Mouse (Mus musculus) mouse trophoblast stem cell (cell line): ENCODE results near the gene Nxph4.

ENCODE experiments used
- in situ Hi-C, 2 experiments: fragments of 300-500 bp; cut with MseI, MboI; formaldehyde crosslinking; loops; 2 replicates in 1 of 2; 3 replicates in 1 of 2; pipeline ENCODE4 v1.15.1; 2025

The Nxph4 gene

GRCm38 (mm10) chr10:127534036-127534928, at the start of gene Nxph4:
Gene Nxph4 (minus strand): TSS chr10:127534559.
- in situ Hi-C loops = no loop called here

- in situ Hi-C loops = no loop called here
Measured at GRCm38 (mm10) chr10:127583649-127584048, 49.3 kb upstream of the Nxph4 start.

GRCm38 (mm10) chr10:127581291-127581690, 46.9 kb upstream of the Nxph4 start:
- in situ Hi-C loops = no loop called here

GRCm38 (mm10) chr10:127577982-127578381, 43.6 kb upstream of the Nxph4 start:
- in situ Hi-C loops = loop anchor here in 1 of 2 experiments (10.0 kb wide), 1 partner anchor 47 kb away; the partner anchor contains the start of gene Lrp1

GRCm38 (mm10) chr10:127577156-127577555, 42.8 kb upstream of the Nxph4 start:
- in situ Hi-C loops = loop anchor here in 1 of 2 experiments (10.0 kb wide), 1 partner anchor 48 kb away; the partner anchor contains the start of gene Lrp1

GRCm38 (mm10) chr10:127576381-127576961, 42.1 kb upstream of the Nxph4 start:
- in situ Hi-C loops = loop anchor here in 1 of 2 experiments (10.0 kb wide), 1 partner anchor 48 kb away; the partner anchor contains the start of gene Lrp1

GRCm38 (mm10) chr10:127575741-127576140, 41.4 kb upstream of the Nxph4 start:
- in situ Hi-C loops = loop anchor here in 1 of 2 experiments (10.0 kb wide), 1 partner anchor 49 kb away; the partner anchor contains the start of gene Lrp1

GRCm38 (mm10) chr10:127572281-127572680, 37.9 kb upstream of the Nxph4 start:
- in situ Hi-C loops = loop anchor here in 1 of 2 experiments (10.0 kb wide), 1 partner anchor 53 kb away; the partner anchor contains the start of gene Lrp1

- in situ Hi-C loops = loop anchor here in 1 of 2 experiments (10.0 kb wide), 1 partner anchor 54 kb away; the partner anchor contains the start of gene Lrp1
Measured at GRCm38 (mm10) chr10:127570937-127571641, 36.7 kb upstream of the Nxph4 start.

- in situ Hi-C loops = loop anchor here in 1 of 2 experiments (10.0 kb wide), 1 partner anchor 54 kb away; the partner anchor contains the start of gene Lrp1
Measured at GRCm38 (mm10) chr10:127570384-127570783, 36.0 kb upstream of the Nxph4 start.

GRCm38 (mm10) chr10:127569450-127569849, 35.1 kb upstream of the Nxph4 start:
- in situ Hi-C loops = no loop called here

- in situ Hi-C loops = no loop called here
Measured at GRCm38 (mm10) chr10:127566553-127567326, 32.4 kb upstream of the Nxph4 start.

- in situ Hi-C loops = no loop called here
Measured at GRCm38 (mm10) chr10:127564301-127564700, 29.9 kb upstream of the Nxph4 start.

GRCm38 (mm10) chr10:127563840-127564239, 29.5 kb upstream of the Nxph4 start:
- in situ Hi-C loops = no loop called here

- in situ Hi-C loops = no loop called here
Measured at GRCm38 (mm10) chr10:127561145-127561544, 26.8 kb upstream of the Nxph4 start.

GRCm38 (mm10) chr10:127557397-127557796, 23.0 kb upstream of the Nxph4 start:
- in situ Hi-C loops = no loop called here

GRCm38 (mm10) chr10:127555703-127556102, 21.3 kb upstream of the Nxph4 start:
- in situ Hi-C loops = no loop called here

GRCm38 (mm10) chr10:127549892-127550291, 15.5 kb upstream of the Nxph4 start:
- in situ Hi-C loops = no loop called here

GRCm38 (mm10) chr10:127548236-127548635, 13.9 kb upstream of the Nxph4 start:
- in situ Hi-C loops = no loop called here

GRCm38 (mm10) chr10:127546505-127546904, 12.1 kb upstream of the Nxph4 start:
- in situ Hi-C loops = no loop called here

GRCm38 (mm10) chr10:127544375-127544774, 10.0 kb upstream of the Nxph4 start:
- in situ Hi-C loops = loop anchor here (5.0 kb wide), 1 partner anchor 37 kb away; no protein-coding TSS in a partner anchor
